Mouse (Mus musculus): ENCODE data around the gene Clcf1.

- TF ChIP-seq GATA1 (IDR thresholded peaks at IDR 0.05; ENCODE audit: borderline replicate concordance, low read length) (no peak), FLI1 (IDR thresholded peaks at IDR 0.05; ENCODE audit: low read length) (no peak)
Observed at GRCm38 (mm10) chr19:4191528-4192250, 22.3 kb upstream of the Clcf1 start, which contains the start of gene Ppp1ca.

Measured in megakaryocyte, embryonic 14.5 days (primary cell).